Mouse (Mus musculus): Measurements from ENCODE around the gene Gm266.

- TF ChIP-seq CTCF (IDR thresholded peaks at IDR 0.05; ENCODE audit: control insufficient read depth, insufficient read depth, insufficient replicate concordance, low read depth, low read length) (no peak), POLR2A (IDR thresholded peaks at IDR 0.05; ENCODE audit: control insufficient read depth, low read depth, low read length) (no peak)
Observed at GRCm38 (mm10) chr12:111512572-111513063, 27.0 kb upstream of the Gm266 start.

All from testis, adult 2 months (tissue).